ENCODE assay signal across 14 mouse cellular contexts in the genomic region with DNA sequence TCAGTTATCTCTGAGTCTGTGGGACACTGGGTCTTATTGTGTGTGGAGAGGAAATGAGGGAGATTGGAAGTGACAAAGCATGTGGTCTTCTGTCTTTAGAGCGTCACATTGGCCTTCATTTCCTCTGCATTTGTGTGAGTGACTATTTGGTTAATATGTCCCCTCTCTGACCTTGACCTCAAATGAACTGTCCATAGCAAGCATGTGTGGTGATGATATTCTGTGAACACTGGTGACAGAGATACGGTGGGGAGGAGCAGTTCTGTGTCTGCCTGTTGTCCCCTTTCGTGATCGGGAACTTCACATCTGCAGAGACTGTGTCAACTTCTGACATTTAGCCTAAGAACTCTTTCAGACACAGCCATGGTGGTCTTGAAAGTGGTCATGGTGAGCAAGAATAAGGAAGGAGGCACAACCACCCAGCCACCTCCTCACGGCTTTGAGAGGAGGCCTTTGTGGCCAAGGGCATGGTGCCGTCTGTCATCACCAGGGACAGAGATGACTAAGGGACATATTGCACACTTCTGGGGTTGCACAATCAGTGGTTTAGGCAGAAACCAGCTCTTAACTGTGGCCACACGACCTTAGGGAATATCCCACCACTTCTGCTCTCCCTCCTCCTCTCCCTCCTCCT.
DNase-seq lines count a peak whose midpoint lies in the region; ATAC-seq and TF ChIP-seq lines count a peak whose summit lies in the region.
"Had no signal": no experiment of that assay in that cellular context is flagged by ENCODE, and none has a peak within 500 bp of the region (broad histone marks: within the 10 kb centered on the region; RNA-seq: fewer than 3 reads in every experiment).

No protein-coding gene starts in this region.

- peak; percentile 26 for DNase-seq in liver
- DNase-seq in liver, embryonic 11.5 days (ENCODE audit: low spot score): no peak
- peak; percentile 78 to 87 for DNase-seq in adrenal gland, postnatal 36 days
- DNase-seq in liver, postnatal 0 days: peak; percentile 76
- DNase-seq in MN1 (ENCODE audit: low spot score): no peak
- no peak for DNase-seq in hindbrain, postnatal 0 days (ENCODE audit: low spot score)
- no peak for DNase-seq in hindbrain, embryonic 11.5 days (ENCODE audit: low spot score)
- DNase-seq: cerebellum, postnatal 36 days; right cerebral cortex, postnatal 4 days had no signal

- peaks cover 15% of the 10 kb centered on the region for H3K4me1 ChIP-seq in liver, embryonic 11.5 days (replicated peaks; ENCODE audit: control insufficient read depth, insufficient read depth, low read length)
- H3K4me1 ChIP-seq in liver, postnatal 0 days (ENCODE audit: insufficient read depth): peaks cover 18% of the 10 kb centered on the region
- H3K4me1 ChIP-seq in hindbrain, postnatal 0 days (ENCODE audit: insufficient read depth, low read length): no peaks in the 10 kb centered on the region
- peaks cover 8% of the 10 kb centered on the region for H3K4me1 ChIP-seq in hindbrain, embryonic 11.5 days (replicated peaks; ENCODE audit: control insufficient read depth, insufficient read depth, low read length)

- H3K4me3 ChIP-seq in liver, embryonic 11.5 days (ENCODE audit: low read depth, low read length): no peak overlapping the region
- H3K4me3 ChIP-seq in liver, postnatal 0 days (ENCODE audit: low read depth, low read length): no peak overlapping the region
- H3K4me3 ChIP-seq in hindbrain, postnatal 0 days (ENCODE audit: low read length): no peak overlapping the region
- no peak overlapping the region for H3K4me3 ChIP-seq in hindbrain, embryonic 11.5 days (ENCODE audit: low read depth, low read length)
- H3K4me3 ChIP-seq: heart, adult 2 months; intestine, embryonic 15.5 days; limb, embryonic 15.5 days; neural tube, embryonic 12.5 days had no signal

- H3K36me3 ChIP-seq in liver, embryonic 11.5 days (ENCODE audit: control insufficient read depth, insufficient read depth, low read length): no peaks in the 10 kb centered on the region
- no peaks in the 10 kb centered on the region for H3K36me3 ChIP-seq in liver, postnatal 0 days (replicated peaks; ENCODE audit: insufficient read depth, low read length)
- no peaks in the 10 kb centered on the region for H3K36me3 ChIP-seq in hindbrain, postnatal 0 days (ENCODE audit: insufficient read depth, low read length)
- H3K36me3 ChIP-seq in hindbrain, embryonic 11.5 days (ENCODE audit: control insufficient read depth, insufficient read depth, low read length): no peaks in the 10 kb centered on the region
- H3K36me3 ChIP-seq: intestine, embryonic 15.5 days; limb, embryonic 15.5 days; neural tube, embryonic 12.5 days had no signal

- no peak for TF ChIP-seq CTCF in liver, postnatal 0 days (IDR thresholded peaks at IDR 0.05; ENCODE audit: low read depth)
- no peak for TF ChIP-seq CTCF in hindbrain, postnatal 0 days (IDR thresholded peaks at IDR 0.05; ENCODE audit: low read depth)

- H3K9me3 ChIP-seq in liver, embryonic 11.5 days (ENCODE audit: control insufficient read depth, low read length): no peaks in the 10 kb centered on the region
- H3K9me3 ChIP-seq in liver, postnatal 0 days (ENCODE audit: low read length): no peaks in the 10 kb centered on the region
- no peaks in the 10 kb centered on the region for H3K9me3 ChIP-seq in hindbrain, postnatal 0 days (ENCODE audit: low read length)
- no peaks in the 10 kb centered on the region; the same call in 1 of the 2 replicates for H3K9me3 ChIP-seq in hindbrain, embryonic 11.5 days (ENCODE audit: control insufficient read depth, low read length)
- H3K9me3 ChIP-seq: intestine, embryonic 15.5 days; limb, embryonic 15.5 days; neural tube, embryonic 12.5 days had no signal

- no peak for TF ChIP-seq EP300 in liver, postnatal 0 days (IDR thresholded peaks at IDR 0.05; ENCODE audit: low read depth)

- 54% methylated on average over 7 of the region's 7 CpGs for WGBS in liver, embryonic 11.5 days
- WGBS in liver, postnatal 0 days (ENCODE audit: insufficient replicate concordance): 48% methylated on average over 7 of the region's 7 CpGs
- WGBS in hindbrain, postnatal 0 days: 87% methylated on average over 7 of the region's 7 CpGs
- 81% methylated on average over 7 of the region's 7 CpGs for WGBS in hindbrain, embryonic 11.5 days

- no peak for ATAC-seq in liver, embryonic 11.5 days (replicated peaks; ENCODE audit: low FRiP score)
- ATAC-seq in liver, postnatal 0 days: peak; percentile 90
- peak; percentile 91 for ATAC-seq in monocyte, adult 5-6 weeks (replicated peaks; ENCODE audit: insufficient number of reproducible peaks, low FRiP score, low TSS enrichment, poor library complexity, severe bottlenecking)
- no peak for ATAC-seq in hindbrain, postnatal 0 days
- no peak for ATAC-seq in hindbrain, embryonic 11.5 days (ENCODE audit: low FRiP score)
- ATAC-seq: intestine, embryonic 15.5 days had no signal

- no peaks in the 10 kb centered on the region for H3K27me3 ChIP-seq in liver, embryonic 11.5 days (replicated peaks; ENCODE audit: control insufficient read depth, insufficient read depth, low read length)
- no peaks in the 10 kb centered on the region for H3K27me3 ChIP-seq in liver, postnatal 0 days (ENCODE audit: insufficient read depth, low read length)
- no peaks in the 10 kb centered on the region; the same call in 1 of the 2 replicates for H3K27me3 ChIP-seq in hindbrain, postnatal 0 days (ENCODE audit: insufficient read depth, low read length)
- no peaks in the 10 kb centered on the region; the same call in 1 of the 2 replicates for H3K27me3 ChIP-seq in hindbrain, embryonic 11.5 days (ENCODE audit: control insufficient read depth, insufficient read depth, low read length)
- H3K27me3 ChIP-seq: intestine, embryonic 15.5 days; limb, embryonic 15.5 days; neural tube, embryonic 12.5 days had no signal

- H3K27ac ChIP-seq in liver, embryonic 11.5 days (ENCODE audit: low read depth, low read length): no peak overlapping the region
- H3K27ac ChIP-seq in liver, postnatal 0 days (ENCODE audit: low read depth): peak overlapping the region; percentile 44
- no peak overlapping the region for H3K27ac ChIP-seq in hindbrain, postnatal 0 days
- no peak overlapping the region for H3K27ac ChIP-seq in hindbrain, embryonic 11.5 days (ENCODE audit: low read depth, low read length)
- H3K27ac ChIP-seq: heart, adult 2 months; intestine, embryonic 15.5 days; limb, embryonic 15.5 days; neural tube, embryonic 12.5 days had no signal

- H3K9ac ChIP-seq in liver, embryonic 11.5 days (ENCODE audit: low read depth, low read length): no peak overlapping the region
- H3K9ac ChIP-seq in liver, postnatal 0 days (replicated peaks): no peak overlapping the region
- H3K9ac ChIP-seq in hindbrain, postnatal 0 days (replicated peaks; ENCODE audit: low read length): no peak overlapping the region
- no peak overlapping the region for H3K9ac ChIP-seq in hindbrain, embryonic 11.5 days (ENCODE audit: low read depth, low read length)
- H3K9ac ChIP-seq: intestine, embryonic 15.5 days; limb, embryonic 15.5 days; neural tube, embryonic 12.5 days had no signal

- no peak overlapping the region for H3K4me2 ChIP-seq in liver, embryonic 11.5 days
- H3K4me2 ChIP-seq in liver, postnatal 0 days (ENCODE audit: low read depth, low read length): no peak overlapping the region
- H3K4me2 ChIP-seq in hindbrain, postnatal 0 days (ENCODE audit: low read depth, low read length): no peak overlapping the region
- no peak overlapping the region for H3K4me2 ChIP-seq in hindbrain, embryonic 11.5 days (replicated peaks; ENCODE audit: low read depth, low read length)
- H3K4me2 ChIP-seq: intestine, embryonic 15.5 days; limb, embryonic 15.5 days; neural tube, embryonic 12.5 days had no signal

Comparison
In these comparisons a context has a peak if more than half of its experiments do, and no peak if none do; other contexts are left out.
1. DNase-seq: peak in liver (single experiment), adrenal gland, postnatal 36 days (2 of 2) and liver, postnatal 0 days (single experiment); none in liver, embryonic 11.5 days (single experiment), MN1 (single experiment), hindbrain, postnatal 0 days (single experiment) and hindbrain, embryonic 11.5 days (single experiment).
2. ATAC-seq: peak in liver, postnatal 0 days (single experiment) and monocyte, adult 5-6 weeks (single experiment); none in liver, embryonic 11.5 days (single experiment), hindbrain, postnatal 0 days (single experiment) and hindbrain, embryonic 11.5 days (single experiment).